Mouse (Mus musculus) erythroblast, embryonic 14.5 days (primary cell): ENCODE data around the gene Rdh12.

Source experiments
- GATA1 ChIP-seq: IDR thresholded peaks from 2 replicates; pipeline ENCODE4 v1.6.1; 2012; ENCODE audit warnings: low read length, inconsistent platforms, mixed read lengths
- TAL1 ChIP-seq: IDR thresholded peaks from 3 replicates; pipeline ENCODE4 v1.6.1; 2012; ENCODE audit warnings: low read length, inconsistent platforms, mixed read lengths

GRCm38 (mm10) chr12:79261035-79261434, 52.3 kb downstream of the Rdh12 start:
- TF ChIP-seq GATA1 (no peak), TAL1 (no peak)
